Mouse (Mus musculus) MEL (cell line): ENCODE data around the gene Ap1m1.

ENCODE experiments used
- CHD2 ChIP-seq: IDR thresholded peaks from 2 replicates; pipeline ENCODE4 v1.6.1; 2011; ENCODE audit warnings: low read length, improper control_type of control experiment
- CTCF ChIP-seq, 3 experiments: IDR thresholded peaks in 2 of 3; conservative IDR thresholded peaks in 1 of 3; 2 replicates each; pipeline ENCODE4 v1.5.1; 2011 to 2012; ENCODE audit warnings: low read length in 3 of 3, low read depth in 2 of 3, mild to moderate bottlenecking in 2 of 3, improper control_type of control experiment in 1 of 3, inconsistent platforms in 1 of 3, mixed read lengths in 1 of 3, moderate library complexity in 1 of 3; ENCODE audit not compliant: control insufficient read depth in 1 of 3, insufficient read depth in 1 of 3, poor library complexity in 1 of 3, severe bottlenecking in 1 of 3
- EP300 ChIP-seq, 2 experiments: IDR thresholded peaks; 2 replicates each; pipeline ENCODE4 v1.6.1; 2011; ENCODE audit warnings: improper control_type of control experiment in 2 of 2, low read length in 2 of 2, low read depth in 1 of 2, mild to moderate bottlenecking in 1 of 2
- GABPA ChIP-seq: IDR thresholded peaks from 2 replicates; pipeline ENCODE4 v1.6.1; 2012; ENCODE audit warnings: low read depth, mild to moderate bottlenecking, inconsistent platforms, low read length, improper control_type of control experiment, moderate library complexity
- GATA1 ChIP-seq: IDR thresholded peaks from 2 replicates; pipeline ENCODE4 v1.6.1; 2011; ENCODE audit warnings: low read depth, low read length, improper control_type of control experiment
- HCFC1 ChIP-seq: IDR thresholded peaks from 2 replicates; pipeline ENCODE4 v1.6.1; 2012; ENCODE audit warnings: low read depth, mild to moderate bottlenecking, inconsistent platforms, low read length, improper control_type of control experiment, moderate library complexity
- NELFE ChIP-seq: IDR thresholded peaks from 2 replicates; pipeline ENCODE4 v1.6.1; 2011; ENCODE audit warnings: low read depth, low read length, improper control_type of control experiment
- NRF1 ChIP-seq: IDR thresholded peaks from 2 replicates; pipeline ENCODE4 v1.6.1; 2014; ENCODE audit warnings: low read depth, mild to moderate bottlenecking, inconsistent platforms, low read length, improper control_type of control experiment, moderate library complexity; ENCODE audit not compliant: poor library complexity, insufficient read depth, severe bottlenecking
- POLR2A ChIP-seq, 2 experiments: IDR thresholded peaks; 2 replicates each; pipeline ENCODE4 v1.6.1; 2011 to 2012; ENCODE audit warnings: low read length in 2 of 2, mild to moderate bottlenecking in 2 of 2, control low read depth in 1 of 2, improper control_type of control experiment in 1 of 2, low read depth in 1 of 2, moderate library complexity in 1 of 2; ENCODE audit not compliant: control insufficient read depth in 1 of 2, insufficient read depth in 1 of 2, poor library complexity in 1 of 2
- POLR2AphosphoS5 ChIP-seq: IDR thresholded peaks from 2 replicates; pipeline ENCODE4 v1.6.1; 2012; ENCODE audit warnings: low read depth, borderline replicate concordance, mild to moderate bottlenecking, inconsistent platforms, low read length, moderate library complexity, mixed read lengths
- RCOR1 ChIP-seq: IDR thresholded peaks from 2 replicates; pipeline ENCODE4 v1.6.1; 2012; ENCODE audit warnings: low read depth, mild to moderate bottlenecking, inconsistent platforms, low read length, improper control_type of control experiment
- USF1 ChIP-seq: IDR thresholded peaks from 2 replicates; pipeline ENCODE4 v1.6.1; 2014; ENCODE audit warnings: low read depth, mild to moderate bottlenecking, inconsistent platforms, low read length, improper control_type of control experiment, moderate library complexity
- USF2 ChIP-seq, 2 experiments: IDR thresholded peaks; 2 replicates each; pipeline ENCODE4 v1.6.1; 2011 to 2012; ENCODE audit warnings: improper control_type of control experiment in 2 of 2, low read length in 2 of 2, borderline replicate concordance in 1 of 2, inconsistent platforms in 1 of 2, low read depth in 1 of 2, mild to moderate bottlenecking in 1 of 2; ENCODE audit not compliant: insufficient read depth in 1 of 2
- ZC3H11A ChIP-seq: IDR thresholded peaks from 2 replicates; pipeline ENCODE4 v1.6.1; 2012; ENCODE audit warnings: low read depth, mild to moderate bottlenecking, inconsistent platforms, low read length, improper control_type of control experiment

DNA sequence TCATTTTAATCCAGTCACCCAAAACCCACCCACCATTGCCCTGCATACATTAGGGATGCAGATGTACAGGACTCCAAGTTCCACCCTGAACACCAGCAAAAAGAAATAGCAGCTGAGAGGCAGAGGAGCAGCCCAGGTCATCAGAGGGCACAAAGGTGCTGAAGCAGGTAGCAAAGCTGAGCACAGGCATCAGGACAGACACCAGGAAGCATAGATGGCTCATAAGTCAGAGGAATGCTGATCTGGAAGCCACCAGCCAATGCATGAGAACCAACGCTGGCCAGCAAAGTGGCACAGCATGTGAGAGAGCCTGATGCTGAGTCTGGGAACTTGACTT lies 18.1 kb downstream of the Ap1m1 start:
- TF ChIP-seq GATA1 (no peak), POLR2AphosphoS5 (no peak), EP300 (IDR thresholded peaks at IDR 0.05; ENCODE audit: low read depth in 1 of 2, low read length in 2 of 2) (no peak), USF1 (no peak), CTCF (IDR thresholded peaks at IDR 0.05 in 2 of 3, conservative IDR thresholded peaks at IDR 0.05 in 1 of 3; ENCODE audit: control insufficient read depth in 1 of 3, insufficient read depth in 1 of 3, low read depth in 2 of 3, low read length in 3 of 3, poor library complexity in 1 of 3, severe bottlenecking in 1 of 3) (no peak), POLR2A (IDR thresholded peaks at IDR 0.05; ENCODE audit: control insufficient read depth in 1 of 2, insufficient read depth in 1 of 2, low read depth in 1 of 2, low read length in 2 of 2, poor library complexity in 1 of 2) (no peak; a peak in 1 of 4 replicates), RCOR1 (no peak), GABPA (no peak), HCFC1 (no peak), ZC3H11A (no peak), NRF1 (no peak), USF2 (IDR thresholded peaks at IDR 0.05; ENCODE audit: borderline replicate concordance in 1 of 2, insufficient read depth in 1 of 2, low read depth in 1 of 2, low read length in 2 of 2) (no peak), NELFE (no peak), CHD2 (no peak)
